Mouse (Mus musculus) urinary bladder, postnatal 36 days (tissue): ENCODE data around the gene Npepl1.

Experiments
- DNase-seq, 2 experiments: peaks; one replicate each; pipeline ENCODE4 v3.0.0; 2022; ENCODE audit warnings: low spot score in 2 of 2, mixed read lengths in 1 of 2

Gene Npepl1

DNA sequence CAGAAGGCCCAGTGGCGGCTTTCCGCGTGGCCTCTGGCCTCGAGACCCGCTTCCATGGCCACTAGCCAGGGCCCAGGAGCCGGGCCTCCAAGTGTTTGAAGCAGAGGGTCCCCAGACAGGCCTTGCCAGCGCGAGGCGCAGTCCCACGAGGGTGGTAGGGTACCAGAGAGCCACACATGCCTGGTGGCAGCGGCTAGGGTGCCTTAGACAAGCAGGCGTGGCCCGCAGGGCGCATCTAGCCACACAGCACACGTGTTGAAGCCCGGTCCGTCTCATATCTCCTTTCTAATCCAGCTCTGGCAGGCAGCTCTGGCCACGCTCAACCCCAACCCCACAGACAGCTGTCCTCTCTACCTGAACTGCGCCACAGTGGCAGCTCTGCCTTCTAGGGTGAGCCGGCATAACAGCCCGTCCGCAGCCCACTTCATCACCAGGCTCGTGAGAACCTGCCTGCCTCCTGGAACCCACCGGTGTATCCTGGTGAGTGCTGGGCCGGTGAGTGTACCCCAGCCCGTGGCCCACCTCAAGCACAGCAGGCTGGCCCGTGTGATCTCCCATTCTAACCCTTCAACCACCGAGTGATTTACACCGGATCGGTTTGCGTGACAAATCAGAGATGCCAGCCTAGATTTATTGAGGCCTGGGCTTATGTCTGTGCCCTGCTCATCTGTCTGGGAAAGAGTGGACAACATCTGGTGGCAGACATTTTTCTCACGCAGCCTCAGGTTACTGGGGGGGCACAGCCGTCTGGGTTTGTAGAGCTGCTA is 817 bp downstream of the Npepl1 start:
- peak; percentile 20 to 33 for DNase-seq

DNA sequence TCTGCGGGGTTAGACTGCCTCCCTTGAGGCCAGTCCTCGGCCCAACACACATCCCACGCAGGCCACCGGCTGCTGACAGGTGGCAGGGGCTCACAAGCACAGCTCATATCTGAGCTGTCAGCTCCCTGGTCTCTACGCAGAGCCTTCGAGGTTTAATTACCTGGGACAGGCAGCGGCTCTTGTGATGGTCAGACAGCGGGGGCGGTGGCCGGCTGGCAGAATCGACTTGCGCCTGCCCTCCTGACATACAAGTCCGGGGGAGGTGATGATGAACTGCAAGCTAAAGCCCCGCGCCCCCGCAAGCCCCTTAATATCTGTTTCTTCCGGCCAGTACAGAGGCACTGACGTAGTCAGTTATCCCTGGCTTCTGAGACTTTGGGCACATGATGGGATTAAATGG is 2.8 kb downstream of the Npepl1 start:
- no peak for DNase-seq

DNA sequence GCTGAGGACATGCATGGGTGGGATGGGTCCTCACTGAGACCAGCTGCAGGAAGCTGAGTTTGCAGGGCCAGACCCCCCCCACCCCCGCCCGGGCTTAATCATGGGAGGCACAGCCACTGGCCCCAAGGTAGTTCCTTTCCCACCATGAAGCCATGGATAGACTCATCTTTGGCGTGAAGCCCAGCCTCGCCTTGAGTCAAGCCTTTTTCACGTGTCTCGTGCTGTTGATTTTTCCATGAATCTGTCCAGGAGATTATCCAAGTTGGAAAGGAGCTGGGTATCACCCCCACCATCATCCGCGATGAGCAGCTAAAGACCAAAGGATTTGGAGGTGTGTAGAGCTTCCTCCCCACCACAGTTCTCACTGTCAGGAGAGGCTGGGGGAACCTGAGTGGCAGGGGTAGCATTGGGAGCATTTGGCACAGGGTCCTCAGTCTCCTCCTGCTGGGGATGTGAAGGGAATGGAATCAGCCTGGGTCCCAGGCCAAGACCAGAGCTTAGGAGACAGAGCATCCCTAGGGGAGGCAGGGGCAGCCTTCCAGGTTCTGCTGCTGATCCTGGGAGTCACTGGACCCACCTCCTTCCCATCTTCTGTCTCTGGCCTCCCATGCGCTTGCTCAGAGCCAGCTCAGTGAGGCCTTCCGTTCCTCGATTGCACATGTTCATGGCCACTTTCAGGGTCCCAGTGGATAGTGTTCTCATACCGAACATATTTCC is 4.2 kb downstream of the Npepl1 start:
- peak in 1 of 2 experiments; percentile 50 for DNase-seq

DNA sequence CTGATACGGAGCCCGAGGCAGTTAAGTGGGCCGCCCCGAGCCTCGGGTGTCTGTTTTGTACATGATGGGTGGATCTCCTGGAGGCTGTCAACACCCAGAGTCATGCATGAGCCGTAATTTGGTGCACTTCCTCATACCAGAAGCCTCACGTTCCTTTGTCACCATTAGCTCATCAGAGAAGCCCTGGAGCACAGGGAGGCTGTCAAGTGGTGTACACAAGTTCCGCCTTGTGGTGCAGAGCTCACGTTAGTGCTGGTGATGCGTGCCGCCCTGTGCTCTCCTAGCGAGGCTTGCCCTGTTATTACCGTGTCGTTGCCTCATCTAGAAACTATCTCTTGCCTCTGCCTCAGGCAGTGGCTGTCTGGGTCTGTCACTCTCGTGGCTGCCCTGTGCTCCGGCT is 6.8 kb downstream of the Npepl1 start:
- no peak for DNase-seq

DNA sequence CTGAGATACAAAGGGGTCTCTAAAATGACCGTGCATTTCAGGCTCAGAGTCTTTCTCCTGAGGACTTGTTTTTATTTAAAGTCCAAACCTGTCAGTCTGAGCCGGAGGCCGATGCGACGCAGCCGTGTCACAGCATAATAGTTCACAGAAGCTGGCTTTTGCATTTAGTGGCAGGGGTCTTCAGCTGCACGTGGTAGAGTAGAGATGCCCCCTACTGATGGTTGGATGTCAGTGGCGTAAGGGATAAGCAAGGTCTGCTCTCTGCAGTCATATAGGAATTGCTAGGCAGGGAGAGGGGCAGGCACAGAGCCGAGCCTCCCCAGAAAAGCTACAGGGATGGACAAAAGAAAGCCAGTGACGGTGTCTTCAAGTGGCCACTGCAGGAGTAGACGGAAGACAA is 8.0 kb downstream of the Npepl1 start:
- DNase-seq: no peak

DNA sequence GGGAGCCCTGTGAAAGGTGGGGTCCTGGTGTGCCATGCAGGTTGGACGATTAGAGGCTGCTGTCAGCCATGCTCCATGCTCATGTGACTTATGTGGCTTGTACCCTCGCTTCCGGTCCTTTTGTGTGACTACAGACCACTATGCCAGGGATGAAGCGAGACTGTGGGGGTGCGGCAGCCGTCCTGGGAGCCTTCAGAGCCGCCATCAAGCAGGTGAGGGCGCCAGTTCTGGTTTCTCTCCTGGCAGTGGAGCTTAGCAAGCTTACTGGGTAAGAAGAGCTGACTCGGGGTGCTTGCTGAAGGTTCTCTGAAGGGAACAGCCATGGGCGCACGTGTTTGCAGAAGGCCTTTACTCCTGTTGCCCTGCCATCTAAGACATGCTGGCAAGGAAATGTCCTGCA is 9.1 kb downstream of the Npepl1 start:
- no peak for DNase-seq

DNA sequence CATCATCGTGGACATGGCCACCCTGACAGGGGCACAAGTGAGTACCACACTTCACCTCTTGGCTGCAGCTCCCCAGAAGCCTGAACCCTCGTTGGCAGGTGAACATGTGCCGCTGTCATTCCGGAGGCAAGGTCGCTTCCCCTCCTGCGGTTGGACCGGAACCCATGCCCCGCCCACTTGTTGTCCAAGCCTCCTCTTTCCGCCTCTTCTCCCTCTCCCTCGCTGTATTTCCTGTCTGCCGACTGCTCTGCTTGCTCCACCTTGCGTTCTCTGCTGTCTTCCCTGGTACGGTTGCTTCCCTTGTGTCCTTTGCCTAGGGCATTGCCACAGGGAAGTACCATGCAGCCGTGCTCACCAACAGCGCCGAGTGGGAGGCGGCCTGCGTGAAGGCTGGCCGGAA is 10.5 kb downstream of the Npepl1 start:
- no peak for DNase-seq

DNA sequence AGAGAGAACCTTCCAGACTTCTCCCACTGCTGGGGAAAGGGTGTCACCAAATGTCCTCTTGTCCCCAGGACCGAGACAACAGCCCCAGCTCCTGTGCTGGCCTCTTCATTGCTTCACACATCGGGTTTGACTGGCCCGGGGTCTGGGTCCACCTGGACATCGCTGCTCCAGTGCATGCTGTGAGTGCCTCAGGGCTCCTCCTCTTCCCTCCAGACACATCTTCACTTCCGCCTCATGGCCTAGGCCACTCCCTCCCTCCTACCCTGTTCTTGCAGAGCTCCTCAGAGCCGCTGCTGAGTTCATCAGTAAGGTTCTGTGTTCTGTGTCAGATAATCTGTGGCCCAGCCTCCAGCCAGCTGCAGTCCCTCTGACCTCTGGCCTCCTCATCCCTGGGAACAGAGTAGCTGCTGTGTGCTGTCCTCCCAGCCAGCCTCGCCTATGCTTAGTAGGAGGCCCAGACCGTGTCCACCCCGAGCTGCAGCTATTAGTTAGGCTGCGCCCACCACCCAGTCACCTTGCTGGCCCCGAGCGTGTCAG is 11.3 kb downstream of the Npepl1 start:
- no peak for DNase-seq

DNA sequence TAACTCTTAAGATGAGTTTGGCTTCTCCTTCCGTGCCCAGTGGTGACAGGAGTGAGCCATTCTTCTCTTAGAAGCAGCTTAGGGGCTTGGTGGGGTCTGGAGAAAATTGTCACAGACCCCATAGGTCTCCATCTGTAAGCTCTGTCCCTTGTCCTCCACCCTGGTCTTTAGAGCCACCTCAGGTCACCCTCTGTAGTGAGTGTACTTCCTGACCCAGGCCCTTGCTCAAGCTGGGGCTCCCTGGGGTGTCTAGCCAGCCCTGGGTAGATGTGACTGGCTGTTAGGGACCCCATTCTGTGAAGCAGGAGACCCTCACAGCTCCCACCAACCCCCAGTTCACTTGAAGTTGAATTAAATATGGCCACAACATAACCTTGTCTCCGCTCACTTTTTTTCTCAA is 12.2 kb downstream of the Npepl1 start:
- DNase-seq: peak in 1 of 2 experiments; percentile 0

DNA sequence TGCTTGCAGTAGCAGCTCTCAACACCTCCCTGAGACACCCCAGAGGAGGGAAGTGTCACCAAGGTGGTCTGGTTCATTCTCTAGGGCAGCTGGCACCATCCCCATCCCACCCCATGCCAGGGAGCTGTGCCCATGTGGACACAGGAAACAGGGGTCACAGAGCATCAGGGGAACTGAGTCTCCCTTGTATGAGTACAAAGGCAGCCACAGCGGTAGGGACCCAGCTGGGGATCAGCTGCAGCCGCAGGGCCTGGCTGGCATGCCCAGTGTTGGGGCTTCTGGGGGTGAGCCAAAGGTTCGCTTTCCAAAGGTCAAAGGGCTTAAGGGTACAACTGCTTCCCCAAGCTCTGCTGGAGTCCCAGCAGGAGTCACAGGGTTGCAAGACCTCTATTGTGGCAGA is 13.6 kb downstream of the Npepl1 start:
- no peak for DNase-seq

DNA sequence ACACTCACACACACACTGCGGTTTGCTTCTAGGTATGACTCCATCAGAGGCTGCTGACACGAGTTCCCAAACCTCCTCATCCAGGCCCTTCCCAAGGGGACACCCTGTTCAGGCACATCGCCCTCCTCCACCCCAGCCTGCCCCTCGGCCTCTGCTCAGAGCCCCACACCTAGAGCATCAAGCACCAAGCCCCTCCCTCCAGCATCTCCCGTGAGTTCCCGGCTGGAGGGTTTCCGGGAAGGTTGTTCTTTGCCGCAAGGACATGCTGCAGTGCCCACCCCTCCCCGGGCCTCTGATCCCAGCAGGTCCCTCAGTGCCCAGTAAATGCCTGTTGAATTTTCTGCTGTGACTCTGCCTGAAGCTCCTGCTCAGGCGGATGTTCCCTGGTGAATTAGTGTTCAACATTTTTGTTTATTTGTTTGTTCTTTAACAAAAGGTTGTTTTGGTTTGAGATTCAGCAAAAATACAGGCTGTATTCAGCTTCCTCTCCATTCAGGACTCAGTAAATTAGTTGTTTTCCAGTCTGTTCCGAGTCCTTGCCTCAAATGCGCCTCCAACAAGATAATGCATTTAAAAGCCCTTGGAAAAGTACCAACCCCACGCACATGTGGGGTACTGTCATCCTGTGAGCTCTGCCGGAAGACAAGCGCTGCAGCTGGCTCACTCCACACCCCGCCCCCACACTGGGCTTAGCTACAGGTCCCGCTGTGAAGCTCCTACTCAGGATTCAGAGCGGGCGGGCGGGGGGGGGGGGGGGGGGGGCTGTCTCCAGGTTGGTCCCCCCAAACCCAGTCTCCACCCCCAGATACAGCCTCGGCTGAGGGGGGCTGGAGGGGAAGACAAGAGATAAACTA is 16.6 kb downstream of the Npepl1 start:
- no peak for DNase-seq

DNA sequence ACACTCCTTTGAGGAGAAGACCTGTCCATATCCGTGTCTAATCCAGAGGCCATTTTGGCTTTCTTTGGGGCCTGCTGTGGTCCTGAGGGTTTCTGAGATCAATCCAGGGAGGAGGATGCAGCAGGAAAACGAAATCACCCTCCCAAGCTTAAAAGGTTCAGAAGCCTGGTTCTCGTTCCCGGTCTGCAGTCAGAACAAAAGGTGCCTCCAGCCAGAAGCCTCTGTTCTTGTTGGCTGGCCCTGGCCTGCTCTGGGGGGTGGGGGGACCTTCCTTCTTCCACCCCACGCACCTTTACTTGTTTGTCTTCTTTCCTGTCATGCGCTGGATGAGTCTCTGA is 17.2 kb downstream of the Npepl1 start:
- no peak for DNase-seq

DNA sequence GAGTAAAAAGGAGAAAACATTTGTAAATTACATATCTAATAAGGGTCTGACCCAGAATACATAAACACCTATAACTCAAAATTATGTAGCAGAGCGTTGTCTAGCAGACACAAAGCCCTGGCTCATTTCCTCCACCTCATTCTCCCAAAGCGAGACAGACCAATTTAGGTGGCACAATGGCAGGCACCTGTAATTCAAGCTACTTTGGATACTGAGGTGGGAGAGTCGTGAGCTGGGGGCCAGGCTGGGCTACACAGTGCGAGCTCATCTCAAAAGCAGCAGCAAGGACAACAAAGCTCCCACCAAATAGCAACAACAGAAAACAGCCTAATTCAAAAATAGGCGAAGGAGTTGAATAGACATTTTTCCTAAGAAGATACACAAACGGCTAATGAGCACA is 18.8 kb downstream of the Npepl1 start:
- DNase-seq: no peak

DNA sequence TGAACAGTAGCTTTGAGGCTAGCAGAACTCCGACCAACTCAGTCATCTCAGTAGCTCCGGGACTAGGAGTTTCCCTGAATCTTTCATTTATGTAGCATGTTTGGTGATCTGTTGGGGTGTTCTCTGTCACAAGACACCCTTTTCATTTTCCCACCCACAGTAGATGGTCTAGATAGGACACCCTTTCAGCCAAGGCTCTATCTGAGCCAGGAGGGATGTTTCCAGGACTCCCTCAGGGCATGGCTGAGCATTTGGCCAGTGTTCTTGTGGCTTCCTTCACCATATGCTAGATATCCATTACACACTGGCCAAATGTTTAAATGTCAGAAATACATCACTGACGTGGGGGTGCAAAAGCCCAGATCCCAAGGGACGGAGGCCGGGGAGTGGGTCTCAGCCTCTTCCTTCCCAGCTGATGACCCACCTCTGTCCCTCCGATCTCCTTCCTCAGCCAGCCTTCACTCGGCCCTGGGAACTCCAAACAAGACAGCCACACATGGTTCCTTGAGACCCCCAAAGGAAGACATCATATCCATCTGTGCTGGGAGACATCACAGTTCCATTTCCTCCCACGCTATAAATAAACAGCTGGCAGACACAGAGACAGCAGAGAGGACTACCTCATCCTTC is 20.4 kb downstream of the Npepl1 start:
- no peak for DNase-seq

DNA sequence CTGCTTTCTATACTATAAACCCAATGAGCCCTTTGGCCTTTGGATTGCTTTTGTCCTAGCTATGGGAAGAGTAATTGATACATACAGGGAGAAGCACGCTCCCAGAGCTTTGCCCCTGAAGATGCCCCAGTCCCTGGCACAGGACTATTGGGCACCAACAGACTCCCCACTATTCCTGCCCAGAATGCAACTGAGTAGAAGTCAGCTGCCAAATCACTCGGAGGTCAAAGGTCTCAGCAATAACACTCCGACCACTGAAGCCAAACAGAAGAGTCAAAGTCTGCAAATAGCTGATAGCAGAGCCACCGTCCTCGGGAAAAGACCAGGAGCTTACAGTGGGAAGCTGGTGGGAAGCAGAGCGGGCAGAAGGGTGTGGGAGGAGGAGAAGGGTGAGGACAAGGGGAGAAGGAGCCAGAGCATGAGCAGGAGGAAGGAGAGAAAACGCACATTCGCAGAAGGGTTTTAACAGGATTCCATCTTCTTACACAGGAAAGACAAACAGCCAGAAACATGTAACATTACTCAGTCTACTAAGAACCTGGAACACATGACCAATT is 22.3 kb downstream of the Npepl1 start:
- no peak for DNase-seq

DNA sequence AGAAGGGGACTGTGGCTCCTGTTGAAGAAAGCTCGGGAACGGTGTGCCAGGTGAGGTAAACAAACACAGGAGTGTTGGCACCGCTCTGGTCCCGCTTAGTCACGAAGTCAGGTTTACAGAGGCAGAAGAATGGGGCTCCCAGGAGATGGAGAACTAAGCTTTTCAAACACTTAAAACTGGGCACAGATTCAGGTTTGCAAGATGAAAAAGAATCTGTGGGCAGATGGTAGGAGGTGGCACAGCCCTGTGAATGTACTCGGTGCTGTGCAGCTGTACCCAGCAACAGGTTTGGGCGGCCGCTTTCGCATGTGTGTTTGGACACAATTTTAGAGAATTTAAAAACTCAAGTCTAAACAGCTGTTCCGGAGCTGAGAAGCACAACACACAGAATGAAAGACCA is 48.9 kb downstream of the Npepl1 start:
- DNase-seq: no peak

DNA sequence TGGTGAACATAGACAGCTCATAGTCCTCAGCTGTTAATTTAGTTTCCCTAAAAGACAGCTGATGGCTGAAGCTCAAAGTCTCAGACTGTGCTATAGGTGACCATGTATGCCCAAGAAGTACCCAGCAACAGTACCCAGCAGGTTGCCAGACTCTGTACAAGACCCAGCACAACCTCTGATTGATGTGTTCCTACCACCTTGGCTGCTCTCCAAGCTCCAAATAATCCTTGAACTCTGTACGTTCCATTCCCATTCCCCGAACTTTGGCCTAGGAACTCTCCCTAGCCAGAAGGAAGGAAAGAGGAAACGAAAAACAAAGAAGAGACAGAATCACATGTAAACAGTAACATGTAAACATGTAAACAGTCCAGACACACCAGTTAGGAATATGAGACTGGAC is 50.3 kb downstream of the Npepl1 start:
- no peak for DNase-seq
